Mouse (Mus musculus) c-Kit-negative CD71-positive TER-119-positive erythroid progenitor cells, embryonic 14.5 days (primary cell): Measurements from ENCODE around the gene Plcg2.

Experiments used
- DNase-seq: peaks from one replicate; pipeline ENCODE4 v3.0.0-alpha.2; 2013; ENCODE audit warnings: low read depth, low spot score

Plcg2 gene

GRCm38 (mm10) chr8:117634406-117634805 lies 136.3 kb downstream of the Plcg2 start:
- DNase-seq = no peak

- DNase-seq = no peak
Measured at GRCm38 (mm10) chr8:117637462-117637861, 139.4 kb downstream of the Plcg2 start.

- no peak for DNase-seq
Measured at GRCm38 (mm10) chr8:117639631-117640030, 141.5 kb downstream of the Plcg2 start.

- DNase-seq = no peak
Measured at GRCm38 (mm10) chr8:117645486-117645885, 147.4 kb downstream of the Plcg2 start.

GRCm38 (mm10) chr8:117646020-117646419 lies 147.9 kb downstream of the Plcg2 start:
- no peak for DNase-seq

- no peak for DNase-seq
Measured at GRCm38 (mm10) chr8:117646440-117646839, 148.3 kb downstream of the Plcg2 start.

GRCm38 (mm10) chr8:117652318-117652717 lies 154.2 kb downstream of the Plcg2 start:
- no peak for DNase-seq

- no peak for DNase-seq
Measured at GRCm38 (mm10) chr8:117658990-117659389, 160.9 kb downstream of the Plcg2 start.

GRCm38 (mm10) chr8:117660358-117661031 lies 162.4 kb downstream of the Plcg2 start:
- DNase-seq = no peak

GRCm38 (mm10) chr8:117667349-117668124 lies 169.4 kb downstream of the Plcg2 start:
- DNase-seq = no peak

GRCm38 (mm10) chr8:117670461-117670860 lies 172.4 kb downstream of the Plcg2 start:
- DNase-seq = no peak

GRCm38 (mm10) chr8:117672558-117672957 lies 174.5 kb downstream of the Plcg2 start:
- no peak for DNase-seq

GRCm38 (mm10) chr8:117673430-117673830 lies 175.3 kb downstream of the Plcg2 start, which contains the start of gene Sdr42e1:
TSS of gene Sdr42e1 (minus strand) at chr8:117673689.
- DNase-seq = no peak

- no peak for DNase-seq
Measured at GRCm38 (mm10) chr8:117675171-117675570, 177.1 kb downstream of the Plcg2 start.

- no peak for DNase-seq
Measured at GRCm38 (mm10) chr8:117676460-117676859, 178.4 kb downstream of the Plcg2 start.

- DNase-seq = no peak
Measured at GRCm38 (mm10) chr8:117677011-117677410, 178.9 kb downstream of the Plcg2 start.

GRCm38 (mm10) chr8:117678650-117679049 lies 180.6 kb downstream of the Plcg2 start:
- no peak for DNase-seq

GRCm38 (mm10) chr8:117683925-117684472 lies 185.9 kb downstream of the Plcg2 start:
- DNase-seq = no peak

GRCm38 (mm10) chr8:117684504-117684903 lies 186.4 kb downstream of the Plcg2 start:
- no peak for DNase-seq
